Mouse (Mus musculus): ENCODE results near the gene Dlx6. TPM values are rescaled to one million over a fixed set of nuclear protein-coding genes. Genes with fewer than 3 reads are reported as not detected.

Gene Dlx6
- polyA plus RNA-seq, 1 experiment from 2014 or later, result 14.7 TPM

DNA sequence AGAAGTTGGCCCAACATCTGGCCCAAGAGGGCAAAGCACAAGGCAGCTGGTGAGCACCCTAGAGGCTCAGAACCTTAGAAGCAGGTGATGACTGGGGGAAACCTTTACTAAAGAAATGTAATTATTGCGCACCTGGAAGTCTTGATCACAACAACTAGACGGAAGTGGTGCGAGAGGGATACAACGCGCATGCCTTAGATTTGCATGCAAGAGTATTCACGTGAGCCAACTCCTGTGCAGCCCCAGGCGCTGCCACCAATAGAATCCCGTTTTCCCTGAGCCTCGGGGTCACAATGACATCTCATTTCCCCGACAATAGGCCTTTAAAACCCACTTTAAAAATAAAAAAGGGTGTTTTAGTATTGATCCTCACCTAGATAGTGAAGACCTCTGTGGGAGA, 12.0 kb upstream of the Dlx6 start:
- Histone ChIP-seq H3K4me1 (peaks cover 52% of the 10 kb centered on the region), H3K9me3 (no peaks in the 10 kb centered on the region), H3K27me3 (peaks cover 73% of the 10 kb centered on the region), H3K4me2 (replicated peaks) (peak overlapping the region; percentile 31), H3K27ac (replicated peaks) (peak overlapping the region; percentile 84), H3K4me3 (peak overlapping the region; percentile 26; the same call in 1 of the 2 replicates), H3K36me3 (no peaks in the 10 kb centered on the region), H3K9ac (replicated peaks) (no peak overlapping the region)
- ATAC-seq (replicated peaks), result 0 out of 2 replicates have a peak, but pooled peaks have one; percentile 21
- 2% methylated on average over 10 of the region's 10 CpGs for WGBS

DNA sequence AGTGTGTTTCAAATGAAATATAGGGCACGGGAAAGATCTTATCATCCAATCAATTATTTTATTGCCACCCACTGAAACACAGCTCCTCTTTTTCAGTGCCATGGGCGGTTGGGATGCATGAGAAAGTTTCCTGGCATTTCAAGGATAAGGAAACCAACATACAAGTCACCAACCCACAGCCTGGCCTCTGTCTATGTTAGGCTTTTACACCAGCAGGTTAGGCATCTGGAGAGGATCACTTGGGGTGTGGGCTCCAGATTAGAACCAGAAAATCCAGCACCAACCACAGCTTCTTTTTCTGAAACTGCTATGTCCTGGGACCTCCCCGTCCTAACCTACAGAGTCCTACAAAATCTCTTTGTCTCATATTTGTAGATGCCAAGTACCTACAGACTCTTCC, 10.2 kb upstream of the Dlx6 start:
- Histone ChIP-seq H3K27me3 (peaks cover 75% of the 10 kb centered on the region), H3K9ac (replicated peaks) (0 out of 2 replicates have a peak overlapping the region, but pooled peaks have one; percentile 0), H3K27ac (replicated peaks) (peak overlapping the region; percentile 84), H3K4me3 (no peak overlapping the region; the same call in 1 of the 2 replicates), H3K4me2 (replicated peaks) (peak overlapping the region; percentile 23; the same call in 1 of the 2 replicates), H3K36me3 (no peaks in the 10 kb centered on the region), H3K4me1 (peaks cover 44% of the 10 kb centered on the region), H3K9me3 (no peaks in the 10 kb centered on the region)
- 33% methylated on average over 3 of the region's 3 CpGs for WGBS
- ATAC-seq (replicated peaks), result no peak

DNA sequence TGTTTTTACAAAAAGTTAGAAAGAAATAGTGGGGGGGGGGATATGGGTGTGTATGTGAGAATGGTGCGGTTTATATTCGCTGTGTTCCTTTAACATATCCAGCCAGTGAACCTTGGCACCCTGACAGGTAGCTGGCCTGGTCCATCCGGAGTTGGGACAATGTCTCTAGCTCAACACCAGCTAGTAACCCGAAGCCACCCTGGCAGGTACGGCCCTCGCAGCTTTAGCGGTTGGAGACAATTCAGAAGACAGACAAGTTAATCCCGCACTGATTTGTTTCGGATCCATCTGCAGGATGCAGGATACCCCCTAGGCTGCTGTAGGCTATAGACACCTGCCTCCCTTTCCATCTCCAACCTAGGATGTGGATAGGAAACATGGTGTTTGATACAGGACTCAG, 9.0 kb upstream of the Dlx6 start:
- 2% methylated on average over 9 of the region's 9 CpGs for WGBS
- ATAC-seq (replicated peaks), result no peak
- Histone ChIP-seq H3K4me3 (peak overlapping the region; percentile 33), H3K4me2 (replicated peaks) (peak overlapping the region; percentile 45), H3K4me1 (peaks cover 37% of the 10 kb centered on the region), H3K27me3 (peaks cover 70% of the 10 kb centered on the region), H3K36me3 (no peaks in the 10 kb centered on the region), H3K9me3 (no peaks in the 10 kb centered on the region), H3K27ac (replicated peaks) (peak overlapping the region; percentile 76), H3K9ac (replicated peaks) (peak overlapping the region; percentile 49)

DNA sequence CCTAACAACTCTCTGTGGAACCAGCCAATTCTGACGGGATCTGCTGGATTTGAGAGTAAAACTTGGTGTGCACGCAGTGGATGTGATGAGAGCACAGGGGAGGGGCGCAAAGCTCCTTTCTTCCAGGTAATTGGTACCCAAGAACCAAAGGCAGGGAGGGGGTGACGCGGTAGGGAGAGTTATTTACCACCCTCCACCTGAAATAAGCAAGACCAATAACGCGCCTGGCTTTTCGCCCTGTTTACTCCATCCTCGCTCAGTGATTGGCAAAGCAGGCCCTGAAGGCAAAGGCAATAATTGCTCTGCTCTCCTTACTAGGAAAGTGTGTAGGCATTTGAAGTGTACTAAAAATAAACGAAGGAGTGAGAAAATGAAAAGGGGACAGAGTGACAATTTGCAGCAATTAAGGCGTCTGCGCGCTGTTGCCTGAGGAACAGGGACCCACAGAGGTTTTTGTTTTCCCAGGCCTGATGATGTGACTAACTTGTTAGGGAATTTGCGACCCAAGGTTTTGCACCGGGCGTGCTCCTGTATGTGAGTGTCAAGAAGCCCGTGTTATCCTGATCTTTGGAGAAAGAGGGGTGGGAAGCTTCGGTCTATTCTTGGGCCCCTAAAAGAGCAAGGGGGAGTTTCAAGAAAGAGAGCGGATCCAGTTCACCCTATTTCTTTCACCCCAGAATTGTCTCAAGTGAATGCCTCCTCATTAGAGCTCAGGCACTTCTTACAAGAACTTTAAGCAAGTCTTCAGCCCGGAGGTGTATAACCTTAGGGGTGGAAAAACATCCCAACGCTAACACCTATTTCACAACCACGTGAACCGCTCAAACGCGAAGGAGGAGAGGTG, 8.0 kb upstream of the Dlx6 start:
- Histone ChIP-seq H3K4me3 (peak overlapping the region; percentile 33), H3K9ac (replicated peaks) (peak overlapping the region; percentile 49)

DNA sequence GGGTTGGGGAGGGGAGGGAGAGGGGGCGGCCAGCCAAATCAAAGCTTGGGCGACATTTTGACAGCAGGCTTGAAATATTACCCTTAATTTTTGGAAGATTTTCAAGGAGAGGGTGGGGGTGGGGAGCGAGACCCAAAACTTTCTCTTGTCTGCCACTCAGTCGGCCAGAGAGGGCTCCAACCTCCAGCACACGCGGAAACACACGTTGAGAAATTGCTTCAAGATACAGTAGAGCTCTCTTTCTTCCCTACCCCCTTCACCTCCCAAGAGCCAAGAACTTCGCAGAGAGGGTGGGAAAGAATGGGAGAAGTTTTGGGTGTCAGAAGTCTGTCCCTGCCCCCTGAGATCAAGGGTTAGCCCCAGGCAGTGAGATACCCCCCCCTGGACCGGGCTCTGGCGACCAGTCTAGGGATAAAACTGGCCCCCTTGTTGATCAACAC, 7.4 kb upstream of the Dlx6 start:
- Histone ChIP-seq H3K27ac (replicated peaks) (peak overlapping the region; percentile 76), H3K4me3 (peak overlapping the region; percentile 33), H3K36me3 (no peaks in the 10 kb centered on the region), H3K9ac (replicated peaks) (peak overlapping the region; percentile 49), H3K9me3 (no peaks in the 10 kb centered on the region), H3K27me3 (peaks cover 71% of the 10 kb centered on the region), H3K4me1 (peaks cover 42% of the 10 kb centered on the region), H3K4me2 (replicated peaks) (peak overlapping the region; percentile 45)
- ATAC-seq (replicated peaks), result no peak
- 0% methylated on average over 10 of the region's 10 CpGs for WGBS

More for the DNA sequence above, 8.0 kb upstream of the Dlx6 start:
- peaks cover 74% of the 10 kb centered on the region for H3K27me3 ChIP-seq
- 1% methylated on average over 25 of the region's 25 CpGs for WGBS
- H3K27ac ChIP-seq (replicated peaks), result peak overlapping the region; percentile 76
- peak overlapping the region; percentile 45 for H3K4me2 ChIP-seq (replicated peaks)
- ATAC-seq (replicated peaks), result 0 out of 2 replicates have a peak, but pooled peaks have one; percentile 18
- H3K9me3 ChIP-seq, result no peaks in the 10 kb centered on the region
- no peaks in the 10 kb centered on the region for H3K36me3 ChIP-seq
- H3K4me1 ChIP-seq, result peaks cover 42% of the 10 kb centered on the region

DNA sequence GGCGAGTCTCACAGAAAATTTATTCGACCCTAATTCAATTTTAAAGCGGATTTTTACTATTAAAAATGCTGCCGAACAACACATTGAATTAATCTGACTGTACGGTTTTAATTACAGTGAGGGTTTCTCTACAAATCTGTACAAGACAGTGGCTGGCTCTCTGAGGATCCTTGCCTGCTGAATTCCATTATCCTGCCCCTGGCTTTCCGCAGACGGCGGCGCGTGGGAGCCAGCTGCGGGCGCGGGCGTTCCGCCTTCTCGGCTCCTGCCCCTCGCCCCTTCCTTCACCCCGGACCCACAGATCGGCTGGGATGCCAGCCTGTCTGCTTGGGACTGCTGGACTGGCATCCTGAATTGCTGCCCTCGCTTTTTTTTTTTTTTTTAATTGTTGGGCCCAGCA, 6.8 kb upstream of the Dlx6 start:
- no peak for ATAC-seq (replicated peaks)
- H3K4me2 ChIP-seq (replicated peaks), result peak overlapping the region; percentile 45
- peak overlapping the region; percentile 33 for H3K4me3 ChIP-seq
- peaks cover 67% of the 10 kb centered on the region for H3K27me3 ChIP-seq
- peak overlapping the region; percentile 76 for H3K27ac ChIP-seq (replicated peaks)
- H3K36me3 ChIP-seq, result no peaks in the 10 kb centered on the region
- peak overlapping the region; percentile 49 for H3K9ac ChIP-seq (replicated peaks)
- peaks cover 38% of the 10 kb centered on the region for H3K4me1 ChIP-seq
- no peaks in the 10 kb centered on the region for H3K9me3 ChIP-seq
- WGBS, result under 1% methylated on average over 20 of the region's 20 CpGs

DNA sequence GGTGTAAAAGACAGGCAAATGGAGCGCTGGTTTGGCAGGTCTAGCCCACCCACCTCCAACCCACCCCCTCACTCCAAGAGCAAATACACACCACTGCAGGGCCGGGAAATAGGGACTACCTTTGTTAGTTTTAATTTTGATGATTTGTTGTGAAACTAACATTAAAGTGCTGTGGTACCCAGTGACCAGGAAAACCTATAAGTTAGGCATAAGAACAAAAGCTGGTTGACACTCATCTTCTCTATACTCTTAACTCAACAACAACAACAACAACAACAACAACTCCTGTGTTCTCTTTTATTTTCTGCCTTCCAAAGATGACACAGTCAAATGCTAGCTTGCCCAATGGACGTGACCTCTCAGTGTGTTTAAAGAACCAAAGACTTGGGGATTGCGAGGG, 6.3 kb upstream of the Dlx6 start:
- H3K9ac ChIP-seq (replicated peaks), result peak overlapping the region; percentile 49
- no peaks in the 10 kb centered on the region for H3K9me3 ChIP-seq
- H3K27me3 ChIP-seq, result peaks cover 64% of the 10 kb centered on the region
- H3K4me1 ChIP-seq, result peaks cover 38% of the 10 kb centered on the region
- H3K4me2 ChIP-seq (replicated peaks), result peak overlapping the region; percentile 45
- no peaks in the 10 kb centered on the region for H3K36me3 ChIP-seq
- whole genome bisulfite sequencing, result under 1% methylated on average over 4 of the region's 4 CpGs
- peak overlapping the region; percentile 76 for H3K27ac ChIP-seq (replicated peaks)
- H3K4me3 ChIP-seq, result peak overlapping the region; percentile 33
- ATAC-seq (replicated peaks), result no peak

DNA sequence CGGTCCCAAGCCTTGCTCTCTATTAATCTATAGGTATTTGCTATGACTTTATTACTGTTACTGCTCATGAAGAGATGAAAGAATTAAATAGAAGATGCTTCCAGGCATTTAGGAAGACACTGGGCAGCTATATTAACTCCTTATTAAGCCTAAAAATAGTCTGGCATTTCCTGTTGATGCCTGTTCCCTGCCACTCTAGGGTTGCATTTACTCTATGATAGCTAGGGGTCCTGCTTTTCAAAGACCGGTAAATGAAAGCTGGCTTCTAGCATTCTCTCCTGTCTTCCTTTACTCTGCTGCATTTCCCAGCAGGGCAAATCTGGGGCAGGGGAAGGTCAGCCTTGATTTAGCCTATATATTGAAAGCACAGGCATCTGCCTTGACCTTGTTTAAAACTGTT, 5.4 kb upstream of the Dlx6 start:
- Histone ChIP-seq H3K4me1 (peaks cover 45% of the 10 kb centered on the region), H3K36me3 (no peaks in the 10 kb centered on the region), H3K4me3 (peak overlapping the region; percentile 45), H3K27ac (replicated peaks) (peak overlapping the region; percentile 94), H3K9ac (replicated peaks) (peak overlapping the region; percentile 49), H3K9me3 (no peaks in the 10 kb centered on the region), H3K27me3 (peaks cover 60% of the 10 kb centered on the region), H3K4me2 (replicated peaks) (peak overlapping the region; percentile 45)
- 2% methylated on average over 2 of the region's 2 CpGs for WGBS
- ATAC-seq (replicated peaks), result no peak

DNA sequence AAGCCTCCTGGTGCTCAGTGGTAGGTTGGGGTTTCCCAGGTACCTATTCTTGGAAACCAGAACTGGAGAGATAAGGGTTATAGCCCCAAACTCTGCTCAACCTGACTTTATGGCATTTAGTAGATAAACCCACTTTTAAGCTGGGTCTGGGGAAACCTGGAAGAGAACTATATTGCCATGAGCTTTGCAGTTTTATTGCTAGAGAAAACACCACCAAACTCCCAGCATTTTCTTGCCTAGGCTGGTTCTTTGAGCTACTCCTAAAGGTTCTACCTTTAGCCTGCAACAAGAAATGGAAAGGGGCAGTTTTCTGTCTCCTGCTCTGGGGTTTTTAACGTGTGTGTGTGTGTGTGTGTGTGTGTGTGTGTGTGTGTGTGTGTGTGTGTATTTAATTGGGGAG, 4.6 kb upstream of the Dlx6 start:
- peak overlapping the region; percentile 45 for H3K4me3 ChIP-seq
- H3K27ac ChIP-seq (replicated peaks), result peak overlapping the region; percentile 94
- peaks cover 57% of the 10 kb centered on the region for H3K27me3 ChIP-seq
- no peaks in the 10 kb centered on the region for H3K36me3 ChIP-seq
- ATAC-seq (replicated peaks), result no peak
- WGBS, result 0% methylated on average over 1 of the region's 1 CpGs
- peaks cover 47% of the 10 kb centered on the region for H3K4me1 ChIP-seq
- no peaks in the 10 kb centered on the region for H3K9me3 ChIP-seq
- peak overlapping the region; percentile 45 for H3K4me2 ChIP-seq (replicated peaks)
- H3K9ac ChIP-seq (replicated peaks), result peak overlapping the region; percentile 64

DNA sequence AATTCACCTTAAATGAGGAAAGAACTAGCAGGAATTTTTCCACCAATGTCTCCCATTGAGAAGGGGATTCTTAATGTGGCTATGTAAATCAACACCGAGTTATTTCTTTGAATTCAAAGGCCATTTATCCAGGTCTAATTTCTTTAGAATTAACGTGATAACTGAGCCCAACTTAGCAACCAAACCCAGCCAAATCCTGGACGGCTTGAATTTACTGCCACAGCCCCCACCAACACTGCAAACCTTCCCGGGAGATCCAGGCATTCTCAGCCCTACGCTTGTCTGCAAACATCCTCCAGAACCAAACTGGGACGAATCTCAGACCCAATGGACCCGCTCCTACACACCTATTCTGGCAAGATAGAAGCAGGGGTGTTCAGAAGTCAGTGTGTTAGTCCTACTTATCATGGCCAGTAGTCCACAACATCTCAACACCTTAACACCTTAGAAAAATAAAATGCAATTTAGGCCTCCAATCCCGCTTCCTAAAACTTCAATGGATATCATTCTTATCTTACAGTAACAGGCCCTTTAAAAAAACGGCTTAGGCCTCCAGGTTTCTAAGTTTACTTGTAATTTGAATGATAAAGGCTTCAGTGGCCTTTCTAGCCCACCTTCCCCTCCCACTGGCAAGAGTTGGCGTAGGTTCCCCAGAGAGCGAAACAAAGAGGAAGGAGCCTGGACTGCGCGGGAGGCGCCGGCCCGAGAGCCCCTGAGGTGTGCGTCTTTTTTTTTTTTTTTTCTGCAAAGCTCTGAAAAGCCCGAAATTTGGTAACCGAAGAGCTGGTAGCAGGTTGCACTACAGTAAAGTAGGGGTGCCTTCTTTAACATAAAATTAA, 3.8 kb upstream of the Dlx6 start:
- H3K4me2 ChIP-seq (replicated peaks), result peak overlapping the region; percentile 45
- peaks cover 53% of the 10 kb centered on the region for H3K27me3 ChIP-seq
- under 1% methylated on average over 19 of the region's 19 CpGs for WGBS
- H3K4me3 ChIP-seq, result peak overlapping the region; percentile 45
- no peak for ATAC-seq (replicated peaks)
- H3K9ac ChIP-seq (replicated peaks), result peak overlapping the region; percentile 64
- peaks cover 48% of the 10 kb centered on the region for H3K4me1 ChIP-seq
- H3K27ac ChIP-seq (replicated peaks), result peak overlapping the region; percentile 94
- H3K9me3 ChIP-seq, result no peaks in the 10 kb centered on the region
- H3K36me3 ChIP-seq, result no peaks in the 10 kb centered on the region

DNA sequence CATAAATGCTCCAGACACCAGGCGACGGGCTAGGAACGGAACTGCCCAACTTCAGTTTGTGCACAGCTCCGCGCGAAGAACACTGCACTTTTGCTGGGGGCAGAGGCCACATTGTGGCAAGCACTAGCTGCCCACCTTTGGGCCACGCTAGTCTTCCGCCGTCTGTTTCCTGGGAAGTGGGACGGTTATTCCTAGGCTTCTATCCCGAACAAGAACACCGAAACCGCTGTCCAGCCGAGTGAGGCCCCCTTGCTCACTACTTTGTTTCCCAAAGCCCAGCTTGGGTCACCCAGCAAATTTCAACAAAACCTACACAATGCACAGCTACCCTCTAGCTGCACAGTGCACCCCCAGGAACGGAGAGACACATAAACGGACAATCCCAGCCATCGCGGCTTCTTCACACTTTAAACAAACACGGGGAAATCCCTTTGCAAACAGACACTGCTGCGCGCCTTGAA, 3.2 kb upstream of the Dlx6 start:
- no peak for ATAC-seq (replicated peaks)
- H3K4me3 ChIP-seq, result peak overlapping the region; percentile 45
- H3K4me1 ChIP-seq, result peaks cover 43% of the 10 kb centered on the region
- peak overlapping the region; percentile 64 for H3K9ac ChIP-seq (replicated peaks)
- WGBS, result 1% methylated on average over 21 of the region's 21 CpGs
- H3K27ac ChIP-seq (replicated peaks), result peak overlapping the region; percentile 94
- no peaks in the 10 kb centered on the region for H3K36me3 ChIP-seq
- peaks cover 47% of the 10 kb centered on the region for H3K27me3 ChIP-seq
- H3K9me3 ChIP-seq, result no peaks in the 10 kb centered on the region
- peak overlapping the region; percentile 45 for H3K4me2 ChIP-seq (replicated peaks)

All from forebrain, embryonic 15.5 days (tissue).